Mouse (Mus musculus) skeletal muscle tissue, postnatal 0 days (tissue): Measurements from ENCODE around the gene Siah2. TPM values are rescaled to one million over a fixed set of nuclear protein-coding genes. Genes with fewer than 3 reads are reported as not detected.

ENCODE experiments used
- polyA plus RNA-seq: library from polyadenylated mRNA; unstranded; fragments of >200 nt; fragmentation: Nextera tagmentation; extraction: Ambion mirVana; gene quantifications from 2 replicates; pipeline ENCODE4 v1.2.1, GENCODE M21; 2015

The Siah2 gene
- polyA plus RNA-seq = 3.4 TPM in 2 replicates

DNA sequence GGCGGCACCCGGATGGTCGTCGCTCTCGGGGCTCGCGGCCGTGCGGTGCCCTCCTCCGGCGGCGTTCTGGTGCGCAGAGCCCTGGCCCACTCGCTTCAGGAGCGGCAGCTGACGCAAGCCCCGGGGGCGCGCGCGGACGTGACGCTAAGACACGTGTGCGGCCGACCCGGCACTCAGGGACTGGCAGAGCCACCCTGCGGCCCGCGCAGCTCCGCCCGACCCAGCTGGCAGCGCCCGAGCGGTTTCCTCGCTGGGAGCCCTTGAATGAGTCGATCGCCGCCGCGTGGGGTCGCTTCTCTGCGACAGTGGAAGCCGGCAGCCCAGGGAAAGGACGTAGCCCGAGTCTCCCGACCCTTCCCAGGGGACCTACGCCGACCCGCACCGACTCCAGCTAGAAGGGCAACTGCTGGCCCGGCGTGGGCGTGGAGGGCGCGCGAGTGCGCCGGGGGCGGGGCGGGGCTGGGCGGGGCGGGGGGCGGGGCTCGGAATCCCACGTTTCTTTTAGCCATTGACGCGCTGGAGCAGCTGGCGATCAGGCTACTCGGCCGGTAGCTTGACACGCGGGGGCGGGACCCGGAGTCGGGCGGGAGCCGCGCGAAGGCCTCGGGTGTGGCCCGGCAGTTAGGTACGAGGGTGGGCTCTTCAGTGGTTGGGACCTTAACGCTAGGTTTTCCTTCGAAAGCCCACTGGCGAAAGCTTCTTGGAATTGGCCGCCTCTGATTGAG lies at the start of gene Siah2:
TSS of gene Siah2 (minus strand) at position 404 of the 725 bp plus-strand sequence.

DNA sequence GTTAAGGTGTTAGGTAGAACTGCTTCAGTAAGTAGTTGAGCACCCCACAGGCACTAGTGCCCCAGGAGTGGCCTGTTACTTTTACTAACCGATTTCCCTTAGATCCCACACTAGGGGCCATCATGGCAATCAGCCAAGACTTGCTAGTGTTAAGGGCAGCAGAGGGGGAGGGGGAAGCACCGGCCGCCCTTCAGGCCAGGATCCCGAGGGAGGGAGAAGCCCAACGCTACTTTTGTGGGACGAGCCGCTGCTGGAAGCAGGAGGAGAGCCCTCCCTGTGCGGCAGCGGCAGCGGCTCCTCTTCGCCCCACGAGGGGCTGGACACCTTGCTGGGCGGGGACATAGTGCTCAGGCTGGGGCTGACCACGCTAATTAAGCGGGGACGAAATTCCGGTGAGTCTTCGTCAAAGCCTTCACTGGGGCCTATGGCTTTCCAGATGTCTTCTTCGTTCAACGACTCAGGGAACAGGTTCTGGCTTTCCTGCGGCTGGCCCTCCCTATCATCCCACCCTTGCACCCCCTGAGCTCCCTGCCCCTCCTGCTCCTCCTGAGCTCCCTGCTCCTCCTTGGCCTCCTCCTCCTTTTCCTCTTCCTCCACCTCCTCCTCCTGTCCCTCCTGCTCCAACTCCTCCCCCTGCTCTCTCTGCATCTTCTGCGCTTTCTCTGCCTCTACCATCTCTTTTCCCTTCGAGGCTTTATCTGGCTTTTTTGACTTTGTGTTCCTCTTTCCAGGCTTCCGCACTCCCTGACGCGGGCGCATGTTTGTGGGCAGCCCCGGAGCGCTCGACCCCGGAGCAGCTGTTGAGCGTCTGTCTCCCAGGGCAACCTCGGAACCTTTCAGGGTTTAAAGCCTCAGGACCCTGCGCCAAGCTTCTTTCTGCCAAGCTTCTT lies 55.5 kb downstream of the Siah2 start, which contains the start of gene Erich6:
TSS of gene Erich6 (minus strand) at position 802 of the 890 bp plus-strand sequence.

Other genes starting within 250 kb of the Siah2 start
- 29.9 and 32.9 TPM in 2 replicates for gene Eif2a, start 166.6 kb downstream of the Siah2 start, polyA plus RNA-seq
- 49.2 and 67.6 TPM in 2 replicates for gene Serp1, start 166.5 kb downstream of the Siah2 start, polyA plus RNA-seq
- gene Selenot, start 115.8 kb downstream of the Siah2 start, polyA plus RNA-seq = 11.9 and 12.5 TPM in 2 replicates
- not detected in 2 replicates for gene Erich6, start 55.2 kb downstream of the Siah2 start, polyA plus RNA-seq
- not detected in 2 replicates for gene Mindy4b-ps, start 129.9 kb upstream of the Siah2 start, polyA plus RNA-seq
- gene Clrn1, start 192.9 kb upstream of the Siah2 start, polyA plus RNA-seq = not detected in 2 replicates